Mouse (Mus musculus): ENCODE measurements around the gene Btg1.

GRCm38 (mm10) chr10:96623633-96624195 lies 6.9 kb downstream of the Btg1 start:
- TF ChIP-seq CTCF (IDR thresholded peaks at IDR 0.05): no peak
- TF ChIP-seq EP300 (IDR thresholded peaks at IDR 0.05; ENCODE audit: insufficient read depth, low read depth, low read length): no peak
- no peak for TF ChIP-seq POLR2A (IDR thresholded peaks at IDR 0.05; ENCODE audit: insufficient read depth, low read depth, low read length)
